Mouse (Mus musculus) Muller cell, postnatal 12 days (primary cell): ENCODE measurements around the gene Cabp2.
"Not testable (repeated sequence)": the region's sequence is repeated elsewhere in the genome, so short reads cannot be mapped to it uniquely, and the experiment has no call there.

Source experiments
- DNase-seq: peaks from one replicate; pipeline ENCODE4 v3.0.0-alpha.2; 2015; ENCODE audit errors: inconsistent ontology term

Cabp2 gene

DNA sequence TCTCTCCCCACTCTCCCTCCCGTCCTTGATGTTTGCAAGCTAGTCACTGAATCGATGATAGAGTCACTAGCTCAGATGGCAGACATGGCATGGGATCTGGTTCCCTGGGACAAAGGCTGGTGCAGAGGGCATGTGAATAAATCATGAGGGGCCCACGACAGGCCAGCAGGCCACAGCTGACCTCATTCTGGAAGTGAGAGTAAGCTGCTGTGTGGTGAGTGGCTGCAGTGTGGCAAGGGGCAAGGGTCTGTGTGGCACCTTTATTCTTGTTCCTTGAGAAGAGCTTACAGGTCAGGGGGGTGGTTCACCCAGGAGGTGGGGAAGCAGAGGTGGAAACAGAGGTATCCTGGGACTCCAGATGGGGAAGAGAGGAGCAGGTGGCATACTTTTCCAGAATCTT is at the start of gene Cabp2:
TSS of gene Cabp2 (plus strand) at position 185 of the 400 bp plus-strand sequence.
- no peak for DNase-seq

DNA sequence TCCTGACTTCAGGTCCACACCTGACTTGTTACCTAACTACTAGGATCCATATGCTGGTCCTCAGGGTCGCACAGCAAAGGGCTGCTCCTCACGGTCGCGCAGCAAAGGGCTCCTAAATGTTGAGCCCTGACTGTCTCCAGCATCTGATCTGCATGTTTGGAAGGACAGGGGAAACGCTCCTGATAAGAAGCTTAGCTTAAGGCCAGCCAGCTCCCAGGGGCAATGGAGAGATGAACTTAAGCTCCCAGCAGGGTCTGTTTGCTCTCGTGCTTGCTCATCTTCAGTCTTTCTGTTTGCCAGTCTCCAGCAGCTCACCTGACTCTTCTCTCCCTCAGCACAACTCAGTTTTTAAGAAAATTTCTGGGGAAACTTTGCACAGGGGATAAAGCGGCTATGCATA is 48.7 kb upstream of the Cabp2 start:
- no peak for DNase-seq

DNA sequence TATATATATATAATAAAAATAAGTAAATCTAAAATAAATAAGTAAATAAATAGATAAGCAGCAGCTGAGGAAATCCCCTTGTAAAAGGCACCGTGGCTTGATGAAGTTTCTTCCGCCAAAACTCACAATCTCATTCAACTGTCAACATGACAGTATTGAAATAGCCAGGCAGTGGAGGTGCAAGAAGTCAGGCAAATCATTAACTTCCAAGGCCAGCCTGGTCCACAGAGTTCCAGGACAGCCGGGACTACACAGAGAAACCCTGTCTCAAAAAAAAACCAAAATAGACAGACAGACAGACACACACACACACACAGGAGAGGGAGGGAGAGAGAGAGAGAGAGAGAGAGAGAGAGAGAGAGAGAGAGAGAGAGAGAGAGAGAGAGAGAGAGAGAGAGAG is 48.1 kb upstream of the Cabp2 start:
- no peak for DNase-seq

DNA sequence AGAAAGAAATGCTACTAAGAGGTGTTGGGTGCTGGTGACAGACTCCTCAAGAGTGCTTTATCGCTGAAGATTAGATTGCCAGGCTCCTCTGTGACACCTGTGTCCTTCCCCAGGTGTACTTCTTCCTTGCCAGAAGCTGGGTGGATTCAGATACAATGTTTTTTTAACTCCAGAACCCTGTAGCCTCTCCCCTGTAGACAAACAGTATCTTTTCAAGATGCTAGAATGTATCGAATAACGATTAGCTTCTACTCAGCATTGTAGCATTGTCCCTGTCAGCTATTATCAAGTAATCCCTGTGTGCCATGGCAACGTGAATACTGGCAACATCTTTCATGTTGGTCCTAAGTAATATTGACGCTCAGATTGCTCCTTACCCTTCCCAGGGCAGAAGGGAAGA is 47.6 kb upstream of the Cabp2 start:
- DNase-seq = no peak

DNA sequence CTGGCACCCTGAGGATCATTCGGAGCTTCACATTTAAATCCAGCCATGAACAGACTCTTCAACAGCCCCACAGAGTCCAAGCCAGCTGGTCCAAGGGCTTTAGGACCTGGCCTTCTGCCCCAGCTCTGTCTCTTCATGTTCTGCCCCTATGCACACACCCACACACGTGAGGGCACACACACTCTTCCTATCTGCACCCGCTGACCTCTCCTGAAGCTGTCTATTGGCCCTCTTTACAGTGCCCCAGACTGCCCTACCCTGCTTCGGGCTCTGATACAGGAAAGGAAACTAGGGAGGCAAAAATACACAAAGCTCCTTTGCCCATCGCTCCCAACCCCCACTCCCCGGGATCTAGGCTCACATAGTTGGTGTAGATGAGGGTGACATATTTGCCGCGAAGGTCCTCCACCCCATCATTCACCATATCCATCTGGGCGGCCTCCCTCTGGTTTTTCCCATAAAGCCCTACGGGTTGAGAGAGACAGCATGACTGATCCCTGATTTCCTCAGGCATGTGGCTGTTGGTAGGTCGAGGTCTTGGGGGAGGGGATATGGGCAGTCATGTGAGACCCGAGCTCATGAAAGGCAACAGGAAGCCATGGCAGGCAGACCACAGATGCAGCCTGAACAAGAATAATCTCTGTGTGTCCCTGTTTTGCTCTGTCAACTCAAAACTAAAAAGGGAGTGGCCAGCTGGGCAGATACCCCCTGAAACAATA is 44.9 kb upstream of the Cabp2 start:
- DNase-seq = no peak

DNA sequence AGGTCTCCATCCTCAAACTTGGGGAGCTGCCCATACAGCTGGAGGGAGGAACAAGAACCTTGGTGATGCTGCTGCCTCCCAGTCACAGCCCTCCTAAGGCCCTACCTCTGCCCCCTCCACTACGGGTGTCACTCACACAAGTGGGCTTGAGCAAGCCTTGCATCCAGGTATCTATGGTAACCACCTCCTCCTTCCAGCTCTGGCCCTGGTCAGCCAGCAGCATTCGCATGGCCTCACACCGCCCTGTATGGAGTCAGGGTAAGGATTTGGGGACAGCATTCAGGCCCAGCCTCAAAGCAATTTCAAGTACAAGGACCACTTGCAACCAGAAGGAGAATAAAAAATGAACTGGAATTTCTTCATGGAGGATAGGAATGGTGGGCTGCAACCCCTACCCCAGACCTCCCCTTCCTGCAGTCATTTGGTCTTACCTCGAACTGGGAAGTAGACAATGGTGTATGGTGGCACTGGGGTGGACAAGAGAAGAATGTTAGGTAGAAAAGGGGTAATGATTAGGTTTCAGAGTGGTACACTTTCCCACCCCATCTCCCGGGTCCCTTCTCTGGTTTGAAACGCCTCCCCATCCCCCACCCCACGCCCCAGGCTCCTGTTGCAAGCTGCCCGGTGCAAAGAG is 44.1 kb upstream of the Cabp2 start:
- not testable (repeated sequence) for DNase-seq

DNA sequence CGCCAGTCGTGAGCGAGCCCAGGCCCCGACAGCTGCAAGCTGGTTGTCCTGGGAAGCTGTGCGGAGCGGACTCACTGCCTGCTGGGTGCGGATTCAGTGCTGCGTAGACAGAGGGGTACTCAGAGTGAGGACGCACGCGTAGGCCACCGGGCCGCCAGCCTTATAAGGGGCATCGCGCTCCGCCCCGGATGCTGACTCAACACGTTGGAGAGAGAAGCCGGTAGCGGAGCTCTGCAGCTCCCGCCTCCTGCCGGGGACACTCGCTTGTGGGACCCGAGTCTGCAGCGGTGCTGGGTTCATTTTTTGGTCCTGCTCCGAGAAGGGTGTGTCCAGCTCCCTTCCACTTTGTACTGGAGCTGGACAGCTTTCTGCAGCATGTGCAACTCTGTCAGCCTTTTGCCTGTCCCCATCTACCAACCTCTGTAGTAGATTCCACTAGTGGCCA is 43.6 kb upstream of the Cabp2 start, which contains the start of gene Gstp1:
TSS of gene Gstp1 (minus strand) at position 198 of the 445 bp plus-strand sequence.
- peak; percentile 91 for DNase-seq

DNA sequence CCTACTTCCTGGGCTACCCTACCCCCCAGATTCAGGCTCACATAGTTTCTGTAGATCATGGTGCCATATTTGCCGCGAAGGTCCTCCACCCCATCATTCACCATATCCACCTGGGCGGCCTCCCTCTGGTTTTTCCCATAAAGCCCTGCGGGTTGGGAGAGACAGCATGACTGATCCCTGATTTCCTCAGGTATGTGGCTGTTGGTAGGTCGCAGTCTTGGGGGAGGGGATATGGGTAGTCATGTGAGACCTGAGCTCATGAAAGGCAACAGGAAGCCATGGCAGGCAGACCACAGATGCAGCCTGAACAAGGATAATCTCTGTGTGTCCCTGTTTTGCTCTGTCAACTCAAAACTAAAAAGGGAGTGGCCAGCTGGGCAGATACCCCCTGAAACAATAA is 40.4 kb upstream of the Cabp2 start:
- not testable (repeated sequence) for DNase-seq

DNA sequence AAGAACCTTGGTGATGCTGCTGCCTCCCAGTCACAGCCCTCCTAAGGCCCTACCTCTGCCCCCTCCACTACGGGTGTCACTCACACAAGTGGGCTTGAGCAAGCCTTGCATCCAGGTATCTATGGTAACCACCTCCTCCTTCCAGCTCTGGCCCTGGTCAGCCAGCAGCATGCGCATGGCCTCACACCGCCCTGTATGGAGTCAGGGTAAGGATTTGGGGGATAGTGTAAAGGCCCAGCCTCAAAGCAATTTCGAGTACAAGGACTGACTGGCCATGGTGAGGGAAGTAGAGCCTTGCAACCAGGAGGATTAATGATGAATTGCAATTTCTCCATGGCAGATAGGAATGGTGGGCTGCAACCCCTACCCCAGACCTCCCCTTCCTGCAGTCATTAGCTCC is 39.9 kb upstream of the Cabp2 start:
- not testable (repeated sequence) for DNase-seq

DNA sequence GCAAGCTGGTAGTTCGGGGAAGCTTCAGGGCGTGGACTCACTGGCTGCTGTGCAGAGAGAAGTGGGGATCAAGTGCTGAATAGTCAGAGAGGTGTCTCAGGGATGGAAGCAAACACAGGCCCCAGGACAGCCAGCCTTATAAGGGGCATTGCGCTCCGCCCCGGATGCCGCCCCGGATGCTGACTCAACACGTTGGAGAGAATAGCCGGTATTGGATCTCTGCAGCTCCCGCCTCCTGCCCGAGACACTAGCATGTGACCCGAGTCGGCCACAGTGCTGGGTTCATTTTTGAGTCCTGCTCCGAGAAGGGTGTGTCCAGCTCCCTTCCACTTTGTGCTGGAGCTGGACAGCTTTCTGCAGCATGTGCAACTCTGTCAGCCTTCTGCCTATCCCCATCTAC is 39.3 kb upstream of the Cabp2 start:
- DNase-seq = no peak

DNA sequence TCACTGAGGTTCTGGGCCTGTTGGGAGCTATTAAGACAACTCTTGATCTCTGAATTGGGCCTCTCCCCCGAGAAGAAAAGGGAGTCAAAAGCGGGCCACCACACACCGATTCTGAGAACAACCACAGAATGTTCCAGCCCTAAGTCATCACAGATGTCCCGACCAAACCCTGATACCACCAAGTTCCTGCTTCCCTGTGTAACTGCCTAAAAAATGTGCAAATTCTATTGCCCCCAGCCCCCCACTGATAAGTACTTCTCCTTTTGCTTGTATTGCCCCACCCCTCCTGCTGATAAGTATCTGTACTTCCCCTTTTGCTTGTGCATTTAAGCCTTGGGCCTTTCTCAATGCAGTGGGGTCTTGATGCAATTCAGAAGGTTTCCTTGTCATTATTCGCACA is 37.3 kb upstream of the Cabp2 start:
- not testable (repeated sequence) for DNase-seq

DNA sequence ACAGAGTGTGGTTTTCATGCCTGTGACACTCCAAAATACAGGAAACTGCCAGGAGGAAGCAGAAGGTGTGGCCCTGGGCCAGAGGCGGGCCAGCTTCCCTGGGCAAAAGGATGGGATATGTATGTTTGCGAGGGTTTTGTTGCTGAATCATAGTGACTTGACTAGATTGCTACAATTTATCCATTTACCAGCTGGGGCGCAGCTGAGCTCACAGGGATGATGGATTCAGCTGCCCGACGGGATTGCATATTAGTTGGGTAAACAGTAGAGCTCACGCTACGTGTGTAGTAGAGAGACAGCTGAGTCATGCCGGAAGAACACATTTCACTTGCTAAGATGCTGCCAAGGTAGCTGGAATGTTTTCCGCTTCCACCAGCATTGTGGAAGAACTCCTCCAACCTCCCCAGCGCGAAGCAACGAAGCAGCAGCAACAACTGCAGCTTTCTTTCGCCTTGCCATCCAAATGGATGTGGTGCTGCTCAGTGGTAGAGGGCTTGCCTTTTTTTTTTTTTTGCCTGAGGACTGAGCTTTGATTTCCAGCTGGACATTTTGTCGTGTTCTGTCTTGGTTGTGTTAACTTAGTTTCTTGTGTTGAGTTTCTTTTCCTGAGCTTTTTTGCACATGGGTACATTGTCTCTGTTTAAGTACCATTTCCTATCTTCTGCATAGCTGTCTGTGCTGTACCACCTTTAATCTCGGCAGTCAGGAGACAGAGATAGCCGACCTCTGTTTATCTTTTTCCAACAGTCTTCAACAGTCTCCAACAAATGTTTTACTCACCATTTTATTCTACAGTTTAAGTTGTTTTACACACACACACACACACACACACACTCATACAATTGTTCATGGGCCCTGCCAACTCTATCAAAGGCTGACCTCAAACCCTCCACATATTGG is 35.2 kb upstream of the Cabp2 start, which contains the start of gene Gstp2:
TSS of gene Gstp2 (minus strand) at position 58 of the 900 bp plus-strand sequence.
- peak; percentile 78 for DNase-seq

DNA sequence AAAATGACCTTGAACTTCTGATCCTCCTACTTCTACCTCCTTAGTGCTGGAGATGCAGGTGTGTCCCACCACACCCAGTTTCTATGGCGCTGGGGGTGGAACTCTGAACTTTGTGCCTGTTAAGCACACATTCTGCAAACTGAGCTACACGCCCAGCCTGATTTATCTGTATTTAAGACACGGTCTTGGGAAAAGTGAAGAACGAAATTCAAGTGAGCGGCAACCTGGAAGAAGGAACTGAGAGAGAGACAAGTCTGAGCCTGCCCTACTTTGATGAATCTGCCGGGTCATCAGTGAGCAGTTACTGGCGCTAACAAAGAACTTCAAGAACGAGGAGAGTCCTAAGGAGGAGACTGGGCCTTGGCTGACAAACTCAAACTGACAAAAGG is 34.5 kb upstream of the Cabp2 start:
- no peak for DNase-seq

DNA sequence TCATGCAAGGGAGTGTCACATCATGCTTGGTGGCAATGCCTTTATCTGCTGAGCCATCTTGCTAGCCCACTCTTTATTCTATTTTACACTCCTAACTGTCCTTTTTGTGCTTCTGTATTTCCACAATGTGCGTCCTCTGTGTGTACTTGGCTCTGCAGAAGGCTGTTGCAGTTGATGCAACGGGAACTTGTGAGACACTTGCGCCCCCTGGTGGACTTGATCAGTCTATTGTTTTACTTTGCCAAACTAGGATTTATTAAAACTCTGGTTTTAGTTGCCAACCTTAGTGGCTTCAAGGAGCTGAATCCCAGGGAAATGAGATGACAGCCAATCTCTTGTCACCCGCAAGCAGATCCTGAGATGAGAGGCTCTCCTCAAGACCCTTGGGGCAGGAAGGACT is 33.5 kb upstream of the Cabp2 start:
- peak; percentile 19 for DNase-seq

DNA sequence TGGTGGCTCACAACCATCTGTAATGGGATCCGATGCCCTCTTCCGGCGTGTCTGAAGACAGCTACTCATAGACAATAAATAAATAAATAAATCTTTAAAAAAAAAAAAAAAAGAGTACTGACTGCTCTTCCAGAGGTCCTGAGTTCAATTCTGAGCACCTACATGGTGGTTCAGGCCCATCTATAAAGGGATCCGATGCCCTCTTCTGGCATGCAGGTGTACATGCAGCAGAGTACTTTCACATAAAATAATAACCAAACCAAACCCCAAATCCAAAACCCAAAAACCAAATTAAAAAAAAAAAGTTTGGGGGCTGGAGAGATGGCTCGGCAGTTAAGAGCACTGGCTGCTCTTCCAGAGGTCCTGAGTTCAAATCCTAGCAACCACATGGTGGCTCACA is 32.3 kb upstream of the Cabp2 start:
- not testable (repeated sequence) for DNase-seq

DNA sequence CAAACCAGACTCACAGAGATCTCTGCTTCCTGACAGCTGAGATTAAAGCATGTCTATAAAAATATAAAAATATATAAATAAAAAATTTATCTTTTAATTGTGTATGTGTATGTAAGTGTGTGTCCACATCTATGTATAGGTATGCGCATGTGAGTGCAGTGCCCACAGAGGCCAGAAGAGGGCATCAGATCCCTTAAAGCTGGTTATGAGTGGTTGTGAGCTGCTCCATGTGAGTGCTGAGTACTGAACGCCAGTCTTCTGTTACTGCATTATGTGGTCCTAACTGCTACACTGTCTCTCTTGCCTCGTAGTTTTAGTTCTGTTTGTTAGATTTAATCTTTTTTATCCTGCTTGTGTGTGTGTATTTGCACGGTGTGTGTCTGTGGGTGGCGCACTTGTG is 30.4 kb upstream of the Cabp2 start:
- no peak for DNase-seq

DNA sequence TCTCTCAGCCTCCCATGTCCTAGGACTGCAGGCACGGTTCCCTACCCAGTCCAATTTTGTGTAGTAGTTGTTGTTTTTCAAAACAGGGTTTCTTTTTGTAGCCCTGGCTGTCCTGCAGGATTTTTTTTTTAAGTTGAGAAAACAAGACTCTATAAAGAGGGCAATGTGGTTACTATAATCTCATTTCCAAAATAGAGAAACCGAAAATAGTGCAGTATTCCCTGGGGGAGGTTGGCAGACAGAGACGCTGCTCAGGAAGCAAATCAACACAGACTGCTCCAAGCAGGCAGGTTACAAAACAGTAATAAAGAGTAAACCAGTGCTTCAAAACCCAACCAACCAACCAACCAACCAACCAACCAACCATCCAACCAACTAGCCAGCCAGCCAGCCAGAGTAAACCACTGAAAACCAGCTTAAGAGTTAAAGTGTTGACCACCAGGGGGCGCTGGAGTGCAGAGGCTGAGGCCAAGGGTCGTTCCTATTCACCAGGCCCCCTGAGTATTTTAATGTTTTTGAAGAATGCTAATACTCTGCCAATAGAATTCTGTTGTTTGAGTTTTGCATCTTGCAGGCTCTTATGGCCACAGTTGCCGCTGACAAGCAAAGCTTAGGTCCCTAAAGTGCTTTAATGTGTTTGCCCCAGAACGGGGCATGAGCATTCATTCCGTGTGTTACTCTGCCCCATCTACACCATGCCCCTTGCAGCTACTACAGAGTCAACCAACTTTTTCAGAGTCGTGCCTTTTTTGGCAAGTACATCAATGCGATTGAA is 29.4 kb upstream of the Cabp2 start:
- peak; percentile 16 for DNase-seq

DNA sequence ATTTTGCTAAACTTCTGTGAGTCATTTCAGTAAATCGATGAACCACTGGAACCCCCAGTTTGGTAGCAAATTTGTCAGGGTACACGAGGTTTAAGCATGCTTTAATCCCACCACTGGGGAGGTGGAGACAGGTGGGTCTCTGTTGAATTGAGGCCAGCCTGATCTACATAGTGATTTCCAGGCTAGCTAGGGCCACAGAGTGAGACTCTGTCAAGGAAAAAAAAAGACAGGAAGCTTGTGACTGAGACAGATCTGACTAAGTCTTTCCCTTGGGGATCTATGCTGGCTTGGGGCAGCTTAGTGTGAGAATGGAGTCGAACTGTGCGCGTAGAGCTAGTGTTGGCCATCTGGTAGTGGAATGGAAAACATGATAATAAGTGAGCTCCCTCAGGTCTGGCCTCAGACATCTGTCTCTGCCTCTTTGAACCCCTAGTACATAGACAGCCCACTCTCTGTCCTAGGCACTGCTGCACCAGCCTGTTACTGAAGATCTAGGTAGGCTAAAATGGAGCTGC is 28.8 kb upstream of the Cabp2 start:
- DNase-seq = no peak

DNA sequence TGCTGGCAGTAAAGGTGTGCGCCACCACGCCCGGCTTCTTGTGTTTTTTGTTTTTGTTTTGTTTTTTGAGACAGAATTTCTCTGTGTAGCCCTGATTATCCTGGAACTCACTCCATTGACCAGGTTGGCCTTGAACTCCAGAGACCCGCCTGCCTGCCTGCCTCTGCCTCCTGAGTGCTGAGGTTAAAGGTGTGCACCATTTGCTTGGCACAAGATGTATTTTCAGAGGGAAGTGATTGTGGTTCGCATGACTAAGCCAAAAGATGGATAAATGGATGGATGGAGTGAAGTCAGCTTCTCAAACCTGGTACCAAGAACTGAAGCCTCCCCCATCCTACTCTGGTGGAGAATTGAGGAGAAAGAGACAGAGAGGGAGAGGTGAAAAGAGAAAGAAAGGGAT is 26.8 kb upstream of the Cabp2 start:
- DNase-seq = no peak

DNA sequence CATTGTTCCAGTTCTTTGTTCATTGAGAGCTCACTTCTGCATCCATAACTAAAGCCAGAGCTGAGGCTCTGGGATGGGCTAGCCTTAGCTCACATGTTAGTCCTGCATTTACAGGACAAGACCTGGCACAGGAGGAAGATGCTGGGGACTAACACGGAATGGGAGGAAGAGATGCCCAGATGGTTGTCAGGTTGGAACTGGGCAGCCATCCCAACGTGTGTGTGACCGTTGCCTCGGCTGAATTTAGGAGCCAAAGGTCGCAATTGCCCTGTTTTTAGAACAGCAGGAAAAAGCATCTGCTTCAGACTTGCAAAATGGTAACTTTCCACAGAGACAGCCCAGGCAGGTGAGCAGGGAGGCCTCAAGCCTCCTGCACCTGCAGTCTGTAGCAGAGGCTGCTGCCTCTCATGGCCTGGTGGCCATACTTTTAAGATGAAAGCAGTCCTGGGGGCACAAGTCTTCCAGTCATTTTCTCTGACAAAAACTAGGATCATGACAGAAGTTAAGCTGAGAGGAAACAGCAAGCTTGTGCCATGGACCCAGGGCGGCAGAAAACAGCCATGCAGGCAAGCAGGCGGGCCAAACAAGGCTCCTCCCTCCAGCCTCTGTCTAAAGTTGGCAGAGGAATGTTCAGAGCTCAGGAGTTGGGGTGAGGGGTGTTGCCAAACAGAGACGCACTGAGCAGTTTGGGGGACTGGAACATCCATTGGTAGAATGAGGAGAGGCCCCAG is 26.0 kb upstream of the Cabp2 start:
- DNase-seq = no peak
